Mouse (Mus musculus) lung, postnatal 10 days (tissue): ENCODE results near the gene Pced1b.
"Not testable (repeated sequence)": the region's sequence is repeated elsewhere in the genome, so short reads cannot be mapped to it uniquely, and the experiment has no call there.

ENCODE experiments used
- DNase-seq: peaks from one replicate; pipeline ENCODE4 v3.0.0; 2021

Gene Pced1b

GRCm38 (mm10) chr15:97246911-97247790, at the start of gene Pced1b, which contains the start of gene Amigo2:
Pced1b (plus strand) TSS chr15:97247107.
Amigo2 (minus strand) TSS chr15:97247287.
- peak; percentile 69 for DNase-seq

- no peak for DNase-seq
These were observed 42.0 kb upstream of the Pced1b start for GRCm38 (mm10) chr15:97204889-97205288.

GRCm38 (mm10) chr15:97205776-97206175, 41.1 kb upstream of the Pced1b start:
- DNase-seq, result no peak

GRCm38 (mm10) chr15:97206506-97206905, 40.4 kb upstream of the Pced1b start:
- DNase-seq, result no peak

GRCm38 (mm10) chr15:97209754-97210153, 37.2 kb upstream of the Pced1b start:
- not testable (repeated sequence) for DNase-seq

GRCm38 (mm10) chr15:97212501-97213477, 34.1 kb upstream of the Pced1b start:
- no peak for DNase-seq

- no peak for DNase-seq
These were observed 30.1 kb upstream of the Pced1b start for GRCm38 (mm10) chr15:97216843-97217242.

- no peak for DNase-seq
These were observed 23.5 kb upstream of the Pced1b start for GRCm38 (mm10) chr15:97223431-97223830.

GRCm38 (mm10) chr15:97224003-97224402, 22.9 kb upstream of the Pced1b start:
- no peak for DNase-seq

- no peak for DNase-seq
These were observed 17.3 kb upstream of the Pced1b start for GRCm38 (mm10) chr15:97229494-97230077.

- DNase-seq, result no peak
These were observed 12.8 kb upstream of the Pced1b start for GRCm38 (mm10) chr15:97234076-97234475.

- DNase-seq, result peak; percentile 80
These were observed 11.7 kb upstream of the Pced1b start for GRCm38 (mm10) chr15:97235183-97235582.

- DNase-seq, result peak; percentile 55
These were observed 10.0 kb upstream of the Pced1b start for GRCm38 (mm10) chr15:97236943-97237342.

GRCm38 (mm10) chr15:97245392-97245791, 1.5 kb upstream of the Pced1b start:
- no peak for DNase-seq

GRCm38 (mm10) chr15:97246256-97246655, 651 bp upstream of the Pced1b start:
- DNase-seq, result no peak

- peak; percentile 56 for DNase-seq
These were observed 869 bp downstream of the Pced1b start for GRCm38 (mm10) chr15:97247791-97248161.

GRCm38 (mm10) chr15:97248296-97248695, 1.4 kb downstream of the Pced1b start:
- peak; percentile 50 for DNase-seq

- no peak for DNase-seq
These were observed 2.4 kb downstream of the Pced1b start for GRCm38 (mm10) chr15:97249322-97249721.

GRCm38 (mm10) chr15:97252493-97253034, 5.7 kb downstream of the Pced1b start:
- DNase-seq, result no peak

- no peak for DNase-seq
These were observed 7.5 kb downstream of the Pced1b start for GRCm38 (mm10) chr15:97254375-97254774.

GRCm38 (mm10) chr15:97255800-97256199, 8.9 kb downstream of the Pced1b start:
- peak; percentile 48 for DNase-seq

GRCm38 (mm10) chr15:97256411-97256810, 9.5 kb downstream of the Pced1b start:
- DNase-seq, result no peak
